Mouse (Mus musculus) T-helper 2 cell (primary cell): ENCODE data around the gene Pmel.
"Not testable (repeated sequence)": the region's sequence is repeated elsewhere in the genome, so short reads cannot be mapped to it uniquely, and the experiment has no call there.

Experiments
- in situ Hi-C: fragments of 300-600 bp; cut with MboI, MseI; formaldehyde crosslinking; loops from one replicate; pipeline ENCODE4 v1.15.1; 2025; ENCODE audit warnings: high pct_unique_total_duplicates

Gene Pmel

DNA sequence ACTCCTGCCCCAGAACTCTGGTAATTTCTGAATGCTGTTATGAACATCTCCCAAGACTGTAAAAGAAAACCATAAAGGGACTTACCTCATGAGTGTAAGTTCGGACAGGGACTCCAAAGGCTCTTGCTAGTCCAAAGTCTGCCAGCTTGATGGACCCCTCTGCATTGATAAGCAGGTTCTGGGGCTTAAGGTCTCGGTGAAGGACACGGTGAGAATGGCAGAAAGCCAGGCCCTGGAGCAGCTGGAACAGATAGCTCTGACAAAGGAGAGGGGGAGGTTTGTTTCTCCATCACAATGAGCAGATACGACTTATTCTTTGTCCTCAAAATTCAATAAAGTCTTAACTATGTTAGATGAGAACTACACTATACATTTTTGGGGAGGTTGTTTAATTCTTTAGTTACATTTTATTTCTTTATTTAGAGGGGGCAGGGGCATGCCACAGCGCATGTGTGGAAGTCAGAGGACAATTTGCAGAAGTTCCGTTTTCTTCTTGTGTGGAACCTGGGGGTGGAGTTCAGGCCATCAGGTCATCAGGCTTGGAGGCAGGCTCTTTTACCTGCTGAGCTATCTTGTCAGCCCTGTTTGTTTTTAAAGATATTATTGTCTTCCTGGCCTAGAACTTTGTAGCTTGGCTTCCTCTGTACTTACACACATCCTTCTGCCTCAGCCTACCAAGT, 1.5 kb upstream of the Pmel start:
- in situ Hi-C loops: no loop called here

DNA sequence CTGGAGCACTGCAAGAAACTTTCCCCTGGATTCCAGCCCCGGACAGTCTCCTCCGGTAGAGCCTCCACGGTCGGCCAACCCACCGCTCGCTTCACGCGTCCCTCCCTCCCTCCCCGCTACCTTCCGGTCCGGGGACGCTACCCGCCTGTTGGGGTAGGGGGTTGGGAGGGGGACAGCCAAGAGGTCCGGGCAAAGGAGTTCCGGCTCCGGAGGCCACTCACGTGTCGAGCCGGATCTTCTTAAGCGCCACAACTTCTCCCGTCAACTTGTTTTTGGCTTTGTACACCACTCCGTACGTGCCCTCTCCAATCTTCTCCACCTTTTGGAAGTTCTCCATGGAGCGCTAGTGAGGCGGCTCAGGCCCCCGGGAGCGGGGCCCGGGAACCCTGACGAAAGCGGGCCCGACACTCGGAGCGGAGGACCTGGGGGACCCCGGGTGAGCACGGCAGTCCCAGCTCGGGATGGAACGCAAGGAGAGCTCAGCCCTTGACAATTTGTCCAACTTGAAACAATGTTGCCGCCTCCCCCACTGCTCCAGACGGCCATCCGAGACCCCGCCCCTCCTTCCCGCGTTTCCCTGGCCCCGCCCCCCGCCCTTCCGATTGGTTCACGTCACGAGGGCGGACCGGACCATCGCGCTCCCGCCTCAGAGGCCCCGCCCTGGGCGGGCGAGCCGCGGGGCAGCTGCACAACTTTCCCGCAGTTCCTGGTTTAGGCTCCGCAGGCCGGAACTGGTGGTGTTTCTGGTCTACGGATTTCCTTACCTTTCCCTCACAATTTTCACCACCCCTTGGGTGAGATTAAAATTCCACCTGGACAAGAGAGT, 709 bp downstream of the Pmel start, which contains the start of gene Cdk2:
TSS of gene Cdk2 (minus strand) at position 541 of the 826 bp plus-strand sequence.
- in situ Hi-C loops: no loop called here

DNA sequence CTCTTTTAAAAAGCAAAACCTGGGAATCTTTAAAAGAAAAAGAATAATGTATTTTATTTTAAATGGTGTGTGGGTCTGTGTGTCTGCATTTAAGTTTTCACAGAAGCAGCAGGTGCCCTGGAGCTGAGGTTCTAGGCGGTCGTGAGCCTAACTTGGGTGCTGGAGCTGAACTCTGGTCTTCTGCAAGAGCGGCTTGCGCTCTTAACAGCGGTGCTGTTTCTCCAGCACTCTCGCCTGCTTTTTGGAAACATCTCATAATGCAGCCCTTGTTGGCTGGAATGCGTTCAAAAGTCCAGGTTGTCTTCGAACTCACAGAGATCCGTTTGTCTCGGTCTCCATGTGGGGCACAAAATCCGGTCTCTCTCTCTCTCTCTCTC, 1.3 kb downstream of the Pmel start:
- in situ Hi-C loops: no loop called here

DNA sequence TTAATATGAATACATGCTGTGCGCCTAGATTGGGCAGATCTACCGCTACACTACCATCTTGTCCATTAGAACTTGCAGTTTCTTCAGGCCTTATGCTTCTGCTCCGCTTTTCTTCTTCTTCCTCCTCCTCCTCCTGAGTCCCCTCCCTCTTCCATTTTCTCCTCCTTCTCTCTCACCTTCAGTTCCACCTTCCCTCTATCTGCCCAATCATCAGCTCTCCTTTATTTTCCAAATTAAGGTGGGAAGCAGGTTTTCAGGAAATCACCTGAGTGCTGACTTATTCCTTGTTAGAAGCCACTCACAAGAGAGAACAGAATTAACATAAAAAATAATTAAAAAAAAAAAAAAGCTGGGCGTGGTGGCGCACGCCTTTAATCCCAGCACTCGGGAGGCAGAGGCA, 7.3 kb downstream of the Pmel start:
- in situ Hi-C loops: not testable (repeated sequence)

DNA sequence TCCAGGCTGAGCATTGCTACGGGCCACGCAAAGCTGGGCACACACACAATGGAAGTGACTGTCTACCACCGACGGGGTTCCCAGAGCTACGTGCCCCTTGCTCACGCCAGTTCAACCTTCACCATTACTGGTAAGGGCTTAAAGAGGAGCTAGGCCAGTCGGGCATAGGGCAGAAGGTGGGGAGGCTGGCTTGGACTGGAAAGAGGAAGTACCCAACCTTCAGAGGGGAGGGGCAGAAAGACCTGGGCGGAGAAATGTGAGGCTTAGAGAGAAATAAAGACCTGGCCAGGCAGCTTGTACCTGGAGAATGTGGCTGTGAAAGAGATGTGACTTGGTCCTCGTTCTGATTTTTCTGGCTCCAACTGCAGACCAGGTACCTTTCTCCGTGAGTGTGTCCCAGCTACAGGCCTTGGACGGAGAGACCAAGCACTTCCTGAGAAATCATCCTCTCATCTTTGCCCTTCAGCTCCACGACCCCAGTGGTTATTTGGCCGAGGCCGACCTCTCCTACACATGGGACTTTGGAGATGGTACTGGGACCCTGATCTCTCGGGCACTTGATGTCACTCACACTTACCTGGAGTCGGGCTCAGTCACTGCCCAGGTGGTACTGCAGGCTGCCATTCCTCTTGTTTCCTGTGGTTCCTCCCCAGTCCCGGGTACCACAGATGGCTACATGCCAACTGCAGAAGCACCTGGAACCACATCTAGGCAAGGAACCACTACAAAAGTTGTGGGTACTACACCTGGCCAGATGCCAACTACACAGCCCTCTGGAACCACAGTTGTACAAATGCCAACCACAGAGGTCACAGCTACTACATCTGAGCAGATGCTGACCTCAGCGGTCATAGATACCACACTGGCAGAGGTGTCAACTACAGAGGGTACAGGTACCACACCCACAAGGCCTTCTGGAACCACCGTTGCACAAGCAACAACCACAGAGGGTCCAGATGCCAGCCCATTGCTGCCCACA, 11.9 kb downstream of the Pmel start:
- in situ Hi-C loops: no loop called here

DNA sequence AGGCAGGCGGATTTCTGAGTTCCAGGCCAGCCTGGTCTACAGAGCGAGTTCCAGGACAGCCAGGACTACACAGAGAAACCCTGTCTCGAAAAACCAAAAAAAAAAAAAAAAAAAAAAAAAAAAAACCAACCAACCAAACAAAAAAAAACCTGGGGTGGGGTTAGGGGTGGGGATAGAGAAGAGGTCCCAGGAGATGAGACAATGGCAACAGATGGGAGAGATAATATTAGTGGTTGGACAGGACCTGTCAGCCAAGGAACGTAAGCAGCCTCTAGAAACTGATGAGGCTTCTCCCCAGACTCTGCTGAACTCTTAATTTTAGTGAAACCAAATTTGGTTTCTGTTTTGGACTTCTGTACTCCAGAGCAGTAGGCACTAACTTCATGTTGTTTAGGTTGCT, 21.5 kb downstream of the Pmel start:
- in situ Hi-C loops: not testable (repeated sequence)

DNA sequence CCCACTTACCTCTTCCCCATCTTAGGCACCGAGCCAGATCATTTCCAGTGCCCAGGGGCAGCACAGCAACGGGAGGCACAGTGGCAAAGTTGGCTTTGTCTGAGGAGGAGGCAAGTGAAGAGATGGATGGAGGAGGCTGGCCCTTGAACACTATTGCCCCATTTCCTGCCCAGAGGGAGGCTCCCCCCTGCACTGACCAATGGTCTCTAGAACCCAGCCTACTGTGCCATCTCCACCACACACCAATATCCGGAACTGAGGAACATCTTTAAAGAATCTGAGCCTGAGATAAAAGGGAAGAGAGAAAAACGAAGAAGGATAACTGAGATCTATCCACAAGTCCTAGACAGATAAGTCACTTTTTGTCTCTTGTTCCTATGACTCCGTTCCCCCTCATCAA, 24.1 kb downstream of the Pmel start:
- in situ Hi-C loops: no loop called here

DNA sequence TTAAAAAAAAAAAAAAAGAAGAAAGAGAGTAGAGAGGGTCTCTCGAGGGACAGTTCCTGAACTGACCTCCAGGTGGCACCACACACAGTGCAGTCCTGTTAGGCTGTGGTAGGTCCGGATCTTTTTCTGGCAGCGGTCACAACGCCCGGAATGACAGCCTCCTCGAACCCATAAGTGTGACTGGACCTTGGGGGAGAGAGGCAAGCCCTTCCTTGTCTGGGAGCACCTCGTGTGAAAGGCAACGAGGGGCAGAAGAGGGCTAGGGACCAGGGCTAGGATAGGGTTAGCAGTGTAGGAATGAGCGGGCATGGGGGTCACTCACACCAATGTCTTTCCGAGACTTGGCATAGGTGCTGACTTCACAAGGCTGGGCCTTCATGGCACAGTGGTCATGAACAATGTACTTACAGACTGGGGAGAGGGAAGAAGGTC, 27.0 kb downstream of the Pmel start:
- in situ Hi-C loops: no loop called here

DNA sequence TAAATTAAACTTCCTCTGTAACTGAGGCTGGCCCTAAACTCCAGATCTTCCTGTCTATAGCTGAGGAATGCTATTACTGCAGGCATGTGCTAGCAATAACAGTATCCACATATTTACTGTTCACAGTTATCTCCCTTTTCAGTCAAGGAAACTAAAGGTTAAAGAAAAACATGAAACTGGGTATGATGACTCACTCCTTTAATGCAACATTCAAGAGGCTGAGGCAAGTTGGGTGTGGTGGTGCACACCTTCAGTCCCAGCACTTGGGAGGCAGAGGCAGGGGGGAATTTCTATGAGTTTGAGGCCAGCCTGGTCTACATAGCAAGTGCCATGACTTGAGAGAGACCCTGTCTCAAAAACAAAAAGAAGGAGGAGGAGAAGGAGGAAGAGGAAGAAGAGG, 28.0 kb downstream of the Pmel start:
- in situ Hi-C loops: no loop called here

DNA sequence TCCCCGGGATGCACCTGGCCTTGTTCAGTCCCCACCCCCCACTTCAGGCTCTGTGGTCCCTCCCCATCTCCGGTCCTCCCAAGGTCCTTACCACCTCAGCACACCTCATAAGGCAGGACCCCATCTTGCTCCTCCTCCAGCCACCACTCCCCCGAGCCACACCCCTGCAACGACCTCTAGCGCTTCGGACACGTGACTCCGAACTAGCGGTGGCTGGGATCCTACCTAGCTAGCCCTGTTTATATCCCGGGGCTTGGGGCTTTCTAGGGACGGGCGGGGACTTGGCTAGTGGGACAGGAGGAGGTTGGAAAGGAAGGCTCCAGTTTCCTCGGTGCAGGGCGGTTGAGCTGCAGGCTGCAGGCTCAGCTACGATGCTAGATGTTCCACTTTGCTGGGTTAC, 33.4 kb downstream of the Pmel start:
- in situ Hi-C loops: no loop called here

DNA sequence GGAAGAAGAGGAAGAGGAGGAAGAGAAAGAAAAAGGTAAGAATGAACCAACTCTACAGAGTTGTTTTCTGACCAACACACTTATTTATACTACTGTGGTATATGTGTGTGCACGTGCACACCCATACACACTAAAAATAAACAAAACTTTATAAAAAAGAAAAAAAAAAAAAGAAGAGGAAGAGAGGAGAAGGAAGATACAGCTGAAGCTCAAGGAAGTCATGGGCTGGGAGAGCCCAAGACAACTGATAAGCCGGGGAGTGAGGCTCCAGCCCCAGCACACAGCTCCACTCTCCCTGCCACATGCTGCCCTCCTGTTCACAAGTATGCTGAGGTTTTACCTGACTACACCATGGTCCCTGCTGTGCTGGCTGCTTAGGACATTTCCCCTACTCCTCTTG, 36.3 kb downstream of the Pmel start:
- in situ Hi-C loops: no loop called here

DNA sequence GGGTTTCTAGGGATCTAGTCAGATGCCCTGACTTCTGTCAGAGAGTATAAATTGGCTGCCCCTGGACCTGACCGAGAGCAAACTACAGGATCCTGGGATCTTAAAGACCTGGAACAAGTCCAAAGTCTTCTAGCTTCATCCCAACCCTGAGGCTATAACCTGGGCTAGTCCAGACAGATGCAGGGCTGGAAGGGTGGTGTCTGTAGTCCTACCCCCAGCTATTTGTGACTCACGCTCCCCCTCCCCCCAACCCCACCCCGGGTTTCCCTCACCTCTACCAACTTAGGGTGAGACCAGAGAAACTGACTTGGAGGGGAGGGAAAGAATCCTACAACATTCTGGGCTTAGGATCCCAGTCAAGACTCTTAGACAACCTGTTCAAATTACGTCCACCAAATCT, 38.6 kb downstream of the Pmel start:
- in situ Hi-C loops: no loop called here

DNA sequence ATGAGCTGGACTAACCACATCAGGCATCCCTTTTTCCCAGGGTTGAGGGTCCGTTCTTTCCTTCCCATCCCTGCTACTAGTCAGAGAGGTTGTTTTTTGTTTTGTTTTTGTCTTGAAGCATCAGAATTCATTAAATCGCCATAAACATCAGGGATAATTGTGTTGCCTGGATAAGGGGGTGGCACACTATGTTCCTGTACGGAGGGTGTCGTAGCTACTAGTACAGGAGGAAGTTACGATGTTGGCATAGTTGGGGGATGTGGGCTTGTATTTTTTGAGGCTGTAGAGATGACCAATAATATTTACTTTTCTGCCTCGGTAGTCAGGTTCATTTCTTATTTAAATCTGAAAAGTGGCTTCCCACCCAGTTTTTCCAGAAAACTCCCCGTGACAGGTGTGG, 39.2 kb downstream of the Pmel start:
- in situ Hi-C loops: no loop called here

DNA sequence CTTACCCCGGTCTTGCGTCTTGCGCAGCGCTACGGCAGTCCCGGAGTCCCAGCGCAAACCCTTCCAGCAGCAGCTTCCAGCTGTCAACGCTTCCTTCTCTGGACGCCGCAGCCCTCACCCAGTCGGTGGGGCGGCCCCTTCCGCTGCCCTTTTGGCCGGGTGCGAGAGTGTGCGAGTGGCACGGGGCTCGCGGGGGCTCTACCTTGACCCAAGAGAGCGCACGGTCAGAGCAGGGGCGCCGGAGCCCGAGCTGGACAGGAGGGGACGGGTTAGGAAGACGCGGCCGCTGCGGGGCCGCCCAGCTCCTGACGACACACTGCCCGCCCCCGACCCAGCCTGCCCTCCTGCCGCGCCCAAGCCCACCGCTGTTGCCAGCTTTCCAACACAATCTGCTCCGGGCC, 39.8 kb downstream of the Pmel start:
- in situ Hi-C loops: no loop called here

DNA sequence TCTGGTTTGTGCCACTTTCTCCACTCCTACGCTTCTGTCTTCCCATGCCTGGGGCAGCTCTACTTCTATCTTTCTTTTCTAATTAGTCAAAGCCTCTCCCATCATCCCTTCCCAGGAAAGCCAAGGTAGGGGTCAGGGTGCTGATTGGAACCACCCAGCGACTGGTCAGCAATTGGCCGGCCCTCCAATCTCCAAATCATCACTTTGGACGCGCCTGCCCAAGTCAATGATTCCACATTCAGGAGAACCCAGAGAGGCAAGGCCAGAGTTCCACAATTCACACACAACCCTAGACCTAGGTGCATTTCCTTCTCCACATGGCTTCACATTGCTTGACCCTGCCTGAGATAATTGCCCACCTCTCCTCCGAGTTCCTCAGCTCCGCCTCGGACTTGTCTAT, 40.2 kb downstream of the Pmel start:
- in situ Hi-C loops: no loop called here

DNA sequence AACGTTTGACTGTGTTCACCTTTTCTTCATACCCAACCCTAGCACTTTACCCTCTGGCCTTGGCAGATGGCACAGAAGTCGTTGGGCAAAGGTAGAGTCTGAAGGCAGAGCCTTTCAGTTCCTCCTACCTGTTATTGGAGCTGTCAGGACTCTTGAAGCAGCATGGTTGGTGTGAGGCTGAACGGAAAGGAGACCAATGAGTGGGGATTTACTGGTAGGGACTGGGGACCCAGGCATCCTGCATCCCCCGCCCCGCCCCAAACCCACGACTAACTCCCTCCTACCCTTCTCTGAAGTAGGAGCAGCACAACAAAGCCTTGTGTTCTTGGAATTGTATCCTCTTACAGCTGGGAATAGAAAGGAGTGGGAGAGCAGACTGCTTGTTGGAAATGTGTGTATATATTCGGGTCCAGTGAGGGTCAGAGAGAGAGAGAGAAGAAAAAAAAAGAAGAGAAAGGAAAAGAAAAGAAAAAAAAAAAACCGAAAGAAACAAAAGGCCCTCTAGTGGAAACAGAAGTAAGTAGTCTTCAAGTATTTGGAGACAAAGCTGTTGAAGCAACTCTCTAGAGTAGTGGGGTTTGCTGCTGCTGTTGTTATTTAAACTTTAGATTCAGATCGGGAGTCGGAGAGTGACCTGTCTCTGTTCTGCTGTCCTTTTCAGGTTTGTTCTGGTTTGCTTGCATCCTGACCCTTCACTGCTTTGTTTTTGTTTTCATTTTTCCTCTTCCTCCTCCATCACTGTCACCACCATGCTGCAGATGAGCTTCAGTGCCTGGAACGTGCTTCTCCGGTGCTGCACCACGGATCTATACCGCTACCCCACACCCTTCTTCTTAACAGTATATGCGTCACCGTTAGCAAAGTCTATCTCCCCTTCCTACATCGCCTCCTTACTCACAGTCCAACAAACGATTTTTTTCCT, 40.9 kb downstream of the Pmel start, which contains the start of gene Dgka:
TSS of gene Dgka (minus strand) at position 176 of the 922 bp plus-strand sequence.
- in situ Hi-C loops: no loop called here

DNA sequence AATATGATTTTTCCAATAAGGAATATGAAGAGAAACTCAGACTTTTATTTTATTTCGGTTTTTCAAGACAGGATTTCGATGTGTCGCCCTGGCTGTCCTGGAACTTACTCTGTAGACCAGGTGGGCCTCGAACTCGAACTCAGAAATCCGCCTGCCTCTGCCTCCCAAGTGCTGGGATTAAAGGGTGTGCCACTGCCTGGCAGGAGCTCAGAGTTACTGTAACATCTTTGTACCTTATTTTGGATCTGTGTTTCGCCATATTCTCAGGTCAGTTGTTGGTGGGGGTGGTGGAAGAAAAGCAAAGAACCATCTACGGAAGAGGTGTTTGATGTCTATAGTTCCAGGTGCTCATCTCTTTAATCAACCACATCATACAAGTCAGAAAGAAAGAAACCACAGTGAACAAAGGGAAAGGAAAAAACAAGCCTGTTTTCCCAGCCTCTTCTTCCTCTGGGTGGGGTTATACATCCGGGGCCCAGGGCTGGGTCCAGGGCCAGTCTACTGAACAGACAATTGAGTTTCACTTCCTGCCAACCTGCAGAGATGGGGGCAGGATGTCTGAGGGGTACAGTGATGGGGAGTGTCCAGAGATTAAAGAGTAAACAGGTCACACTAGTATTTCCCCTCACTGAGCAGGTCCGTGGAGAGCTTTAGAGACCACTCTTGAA, 42.1 kb downstream of the Pmel start:
- in situ Hi-C loops: no loop called here

DNA sequence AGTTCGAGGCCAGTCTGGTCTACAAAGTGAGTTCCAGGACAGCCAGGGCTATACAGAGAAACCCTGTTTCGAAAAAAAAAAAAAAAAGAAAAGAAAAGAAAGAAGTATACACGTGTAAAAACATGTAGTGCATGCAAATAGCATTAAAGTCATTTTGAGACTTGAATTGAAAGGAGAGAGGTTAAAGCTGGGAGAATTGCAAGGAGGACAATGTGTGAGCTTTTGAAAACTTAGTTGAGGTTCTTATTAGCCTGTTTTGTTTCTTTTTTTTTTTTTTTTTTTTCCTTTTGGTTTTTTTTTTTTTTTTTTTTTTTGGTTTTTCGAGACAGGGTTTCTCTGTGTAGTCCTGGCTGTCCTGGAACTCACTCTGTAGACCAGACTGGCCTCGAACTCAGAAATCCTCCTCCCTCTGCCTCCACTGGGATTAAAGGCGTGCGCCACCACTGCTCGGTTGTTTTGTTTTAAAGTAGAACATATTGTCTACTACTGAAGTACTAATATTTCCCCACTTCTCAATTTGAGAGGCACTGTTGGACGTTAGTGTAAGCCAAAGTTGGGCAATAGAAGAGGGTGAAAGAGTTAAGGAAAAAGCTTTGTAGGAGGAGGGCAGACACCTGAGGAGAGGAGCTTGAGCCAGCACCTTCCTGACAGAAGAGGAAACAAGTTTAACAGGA, 43.1 kb downstream of the Pmel start:
- in situ Hi-C loops: no loop called here

DNA sequence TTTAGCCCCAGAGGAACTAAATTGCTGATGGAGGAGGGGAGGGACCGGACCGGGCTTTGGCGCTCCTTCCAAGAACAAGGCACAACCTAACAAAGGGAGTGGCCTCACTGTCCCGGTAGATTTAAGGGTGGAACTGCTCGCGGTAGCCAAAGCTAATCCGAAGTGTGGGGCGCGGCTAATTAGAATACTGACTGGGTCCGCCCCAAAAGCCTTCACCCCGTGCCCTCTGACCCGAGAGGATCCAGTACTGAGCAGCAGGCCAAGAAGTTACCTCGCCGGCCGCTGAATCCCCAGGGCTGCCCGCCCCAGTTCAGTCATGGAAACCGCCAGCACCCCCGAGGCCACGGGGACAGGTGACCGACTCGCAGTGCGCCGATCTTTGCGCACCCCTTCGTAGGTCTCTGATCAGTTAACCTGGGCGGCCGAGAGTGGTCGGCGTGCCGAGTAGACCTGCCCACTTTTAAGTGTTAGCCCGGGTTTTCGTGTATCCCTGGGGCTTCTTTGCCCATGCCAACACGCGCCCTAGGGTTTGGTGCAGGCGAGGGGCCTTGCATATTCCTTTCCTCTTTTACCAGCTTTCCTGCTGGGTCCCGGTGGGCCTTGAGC, 43.8 kb downstream of the Pmel start, which contains the start of gene Pym1:
TSS of gene Pym1 (plus strand) at position 244 of the 606 bp plus-strand sequence.
- in situ Hi-C loops: no loop called here
